Mouse (Mus musculus) limb, embryonic 11.5 days (tissue): ENCODE measurements around the gene Nufip1. TPM values are rescaled to one million over a fixed set of nuclear protein-coding genes. Genes with fewer than 3 reads are reported as not detected.

Experiments used
- ATAC-seq: fragments of 200-750 bp; cut with Nextera tagmentation; 2 replicates; pipeline ENCODE4 v1.8.0; 2017; ENCODE audit warnings: low read depth; ENCODE audit not compliant: insufficient number of reproducible peaks, low FRiP score, low TSS enrichment
- DNase-seq: peaks from one replicate; pipeline ENCODE4 v3.0.0-alpha.2; 2015; ENCODE audit warnings: low spot score
- H3K27ac ChIP-seq: fragments of 300-500 bp; sonication (generic); replicated peaks from 2 replicates; pipeline ENCODE4 v1.5.1; 2014; ENCODE audit warnings: low read depth, mild to moderate bottlenecking, low read length
- H3K27me3 ChIP-seq: fragments of 300-500 bp; sonication (generic); 2 replicates; pipeline ENCODE4 v1.6.1; 2014; ENCODE audit warnings: mild to moderate bottlenecking, low read length, mixed read lengths; ENCODE audit not compliant: control insufficient read depth, insufficient read depth
- H3K36me3 ChIP-seq: fragments of 300-500 bp; sonication (generic); 2 replicates; pipeline ENCODE4 v1.6.1; 2014; ENCODE audit warnings: mild to moderate bottlenecking, low read length, moderate library complexity, mixed read lengths; ENCODE audit not compliant: control insufficient read depth, insufficient read depth
- H3K4me1 ChIP-seq: fragments of 300-500 bp; sonication (generic); 2 replicates; pipeline ENCODE4 v1.6.1; 2014; ENCODE audit warnings: low read length, mixed read lengths; ENCODE audit not compliant: control insufficient read depth, insufficient read depth
- H3K4me2 ChIP-seq: fragments of 300-500 bp; sonication (generic); 2 replicates; pipeline ENCODE4 v1.6.1; 2014; ENCODE audit warnings: low read depth, mild to moderate bottlenecking, moderate library complexity; ENCODE audit not compliant: severe bottlenecking
- H3K4me3 ChIP-seq: fragments of 300-500 bp; sonication (generic); 2 replicates; pipeline ENCODE4 v1.5.1; 2014; ENCODE audit warnings: low read depth, low read length
- H3K9ac ChIP-seq: fragments of 300-500 bp; sonication (generic); 2 replicates; pipeline ENCODE4 v1.6.1; 2014; ENCODE audit warnings: mild to moderate bottlenecking, low read length
- H3K9me3 ChIP-seq: fragments of 300-500 bp; sonication (generic); 2 replicates; pipeline ENCODE4 v1.6.1; 2016; ENCODE audit warnings: low read length; ENCODE audit not compliant: control insufficient read depth
- WGBS: fragments of 180-500 bp; shearing (Covaris S2); extraction: QIAGEN DNeasy Blood & Tissue Kit; methylation state at CpG from one replicate; pipeline ENCODE4 v1.1.7; 2014; 5-methylcytosine and 5-hydroxymethylcytosine counted together
- polyA plus RNA-seq: library from polyadenylated mRNA; unstranded; fragments of >200 nt; fragmentation: Nextera tagmentation; extraction: Ambion mirVana; gene quantifications from 2 replicates; pipeline ENCODE4 v1.2.1, GENCODE M21; 2014

Gene Nufip1
- polyA plus RNA-seq, 1 experiment from 2014 or later = 20.1 TPM

GRCm38 (mm10) chr14:76077088-76077491 lies 33.6 kb upstream of the Nufip1 start:
- Histone ChIP-seq H3K9ac (no peak overlapping the region), H3K4me1 (no peaks in the 10 kb centered on the region), H3K27me3 (no peaks in the 10 kb centered on the region), H3K36me3 (no peaks in the 10 kb centered on the region), H3K4me2 (no peak overlapping the region), H3K27ac (no peak overlapping the region), H3K4me3 (no peak overlapping the region), H3K9me3 (no peaks in the 10 kb centered on the region)
- WGBS = 52% methylated on average over 9 of the region's 9 CpGs
- peak; percentile 47; the same call in 1 of the 2 replicates for ATAC-seq
- DNase-seq = peak; percentile 73

- WGBS = 62% methylated on average over 11 of the region's 11 CpGs
- H3K9me3 ChIP-seq = no peaks in the 10 kb centered on the region
- no peak overlapping the region for H3K4me3 ChIP-seq
- ATAC-seq (no peak), DNase-seq (peak; percentile 35)
- H3K36me3 ChIP-seq = no peaks in the 10 kb centered on the region
- H3K27me3 ChIP-seq = no peaks in the 10 kb centered on the region
- H3K4me2 ChIP-seq = no peak overlapping the region
- no peak overlapping the region for H3K9ac ChIP-seq
- no peaks in the 10 kb centered on the region for H3K4me1 ChIP-seq
- H3K27ac ChIP-seq = no peak overlapping the region
Measured at GRCm38 (mm10) chr14:76081451-76081850, 29.2 kb upstream of the Nufip1 start.

- no peak for ATAC-seq
- H3K4me1 ChIP-seq = no peaks in the 10 kb centered on the region
- no peak for DNase-seq
- H3K9ac ChIP-seq = no peak overlapping the region
- H3K4me2 ChIP-seq = no peak overlapping the region
- H3K27me3 ChIP-seq = no peaks in the 10 kb centered on the region
- H3K27ac ChIP-seq = no peak overlapping the region
- H3K36me3 ChIP-seq = no peaks in the 10 kb centered on the region
- H3K9me3 ChIP-seq = no peaks in the 10 kb centered on the region
- H3K4me3 ChIP-seq = no peak overlapping the region
- WGBS = 87% methylated on average over 13 of the region's 13 CpGs
Measured at GRCm38 (mm10) chr14:76082086-76082636, 28.5 kb upstream of the Nufip1 start.

DNA sequence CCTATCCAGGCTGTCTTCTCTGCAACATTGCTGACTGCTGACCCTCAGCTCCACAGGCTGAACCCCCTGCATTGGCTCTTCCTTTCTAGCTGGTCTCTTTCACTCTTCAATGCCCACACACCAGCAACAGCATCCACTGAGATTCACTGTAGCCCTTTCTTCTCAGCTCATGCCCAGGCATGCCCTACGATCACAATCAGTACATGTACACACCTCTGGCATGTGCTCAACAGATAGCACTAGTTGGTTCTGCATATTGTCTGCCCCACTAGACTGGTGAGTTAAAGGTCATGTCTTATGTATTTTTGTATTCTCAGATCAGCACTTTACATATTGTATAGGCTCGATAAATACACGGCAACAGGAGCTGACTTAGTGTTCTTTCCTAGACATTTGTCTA lies 26.5 kb upstream of the Nufip1 start:
- H3K27ac ChIP-seq = no peak overlapping the region
- no peaks in the 10 kb centered on the region for H3K27me3 ChIP-seq
- ATAC-seq = no peak
- H3K4me2 ChIP-seq = no peak overlapping the region
- H3K9me3 ChIP-seq = no peaks in the 10 kb centered on the region
- no peak for DNase-seq
- H3K4me1 ChIP-seq = no peaks in the 10 kb centered on the region
- no peak overlapping the region for H3K4me3 ChIP-seq
- H3K9ac ChIP-seq = no peak overlapping the region
- 86% methylated on average over 3 of the region's 3 CpGs for whole genome bisulfite sequencing
- no peaks in the 10 kb centered on the region for H3K36me3 ChIP-seq

GRCm38 (mm10) chr14:76097244-76097643 lies 13.4 kb upstream of the Nufip1 start:
- no peak for DNase-seq
- Histone ChIP-seq H3K27me3 (no peaks in the 10 kb centered on the region), H3K9me3 (no peaks in the 10 kb centered on the region), H3K36me3 (no peaks in the 10 kb centered on the region), H3K4me3 (no peak overlapping the region), H3K4me1 (no peaks in the 10 kb centered on the region), H3K9ac (no peak overlapping the region), H3K4me2 (no peak overlapping the region), H3K27ac (no peak overlapping the region)
- ATAC-seq = no peak
- 94% methylated on average over 7 of the region's 7 CpGs for WGBS

DNA sequence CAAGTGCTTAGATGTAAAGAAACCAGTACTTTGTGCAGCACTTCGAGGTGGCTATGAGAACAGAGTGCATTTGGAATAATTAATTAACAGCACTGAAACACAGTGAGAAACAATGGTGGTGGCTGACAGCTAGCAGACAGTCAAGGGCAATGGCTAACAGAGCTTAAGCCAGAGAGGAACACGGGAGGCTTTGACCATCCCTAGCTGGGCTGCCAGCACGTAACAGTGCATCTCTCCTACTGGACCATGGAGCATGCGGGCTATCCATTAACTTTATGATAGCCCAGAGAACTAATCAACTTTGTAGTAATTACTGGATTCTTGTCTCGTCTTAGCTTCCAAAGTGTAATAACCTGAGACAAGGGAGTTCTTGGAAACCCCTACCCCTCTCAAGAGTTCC lies 12.9 kb upstream of the Nufip1 start:
- H3K27ac ChIP-seq = no peak overlapping the region
- no peak overlapping the region for H3K4me2 ChIP-seq
- no peak for DNase-seq
- WGBS = 93% methylated on average over 5 of the region's 5 CpGs
- no peak overlapping the region for H3K9ac ChIP-seq
- no peaks in the 10 kb centered on the region for H3K4me1 ChIP-seq
- no peaks in the 10 kb centered on the region for H3K9me3 ChIP-seq
- no peak for ATAC-seq
- no peaks in the 10 kb centered on the region for H3K36me3 ChIP-seq
- H3K27me3 ChIP-seq = no peaks in the 10 kb centered on the region
- no peak overlapping the region for H3K4me3 ChIP-seq

DNA sequence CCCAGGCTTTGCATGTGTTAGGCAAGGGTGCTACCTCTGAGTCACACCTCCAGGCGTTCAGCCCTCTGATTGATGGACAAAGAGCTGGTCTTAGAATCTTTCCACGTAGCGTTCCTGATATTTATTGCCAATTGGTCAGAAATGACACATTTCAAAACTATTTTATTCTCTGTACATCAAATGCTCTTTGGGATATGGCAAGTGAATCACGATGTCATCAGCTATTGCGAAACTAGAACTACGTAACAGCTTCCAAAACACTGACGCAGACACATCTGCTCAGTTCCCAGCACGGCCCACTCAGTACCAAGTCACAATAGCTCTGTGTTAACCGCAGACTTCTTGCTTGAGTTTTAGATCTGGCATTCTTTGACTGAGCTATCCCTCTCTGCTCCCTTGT lies 11.1 kb upstream of the Nufip1 start:
- Histone ChIP-seq H3K27me3 (no peaks in the 10 kb centered on the region), H3K9me3 (no peaks in the 10 kb centered on the region), H3K27ac (no peak overlapping the region), H3K4me2 (no peak overlapping the region), H3K4me1 (no peaks in the 10 kb centered on the region), H3K36me3 (no peaks in the 10 kb centered on the region), H3K9ac (no peak overlapping the region), H3K4me3 (no peak overlapping the region)
- WGBS = 95% methylated on average over 9 of the region's 9 CpGs
- ATAC-seq = no peak
- no peak for DNase-seq

- H3K4me2 ChIP-seq = no peak overlapping the region
- no peak overlapping the region for H3K4me3 ChIP-seq
- ATAC-seq = no peak
- peaks cover 3% of the 10 kb centered on the region; the same call in 1 of the 2 replicates for H3K4me1 ChIP-seq
- no peaks in the 10 kb centered on the region for H3K27me3 ChIP-seq
- H3K27ac ChIP-seq = no peak overlapping the region
- H3K9me3 ChIP-seq = no peaks in the 10 kb centered on the region
- DNase-seq = no peak
- no peak overlapping the region for H3K9ac ChIP-seq
- H3K36me3 ChIP-seq = peaks cover 14% of the 10 kb centered on the region
- WGBS = 92% methylated on average over 5 of the region's 5 CpGs
Measured at GRCm38 (mm10) chr14:76115744-76116143, 5.1 kb downstream of the Nufip1 start.

- Histone ChIP-seq H3K4me2 (no peak overlapping the region), H3K27me3 (no peaks in the 10 kb centered on the region), H3K9me3 (no peaks in the 10 kb centered on the region), H3K27ac (no peak overlapping the region), H3K9ac (no peak overlapping the region), H3K4me1 (no peaks in the 10 kb centered on the region), H3K4me3 (no peak overlapping the region), H3K36me3 (peaks cover 21% of the 10 kb centered on the region)
- 77% methylated on average over 4 of the region's 4 CpGs for WGBS
- no peak for ATAC-seq
- no peak for DNase-seq
Measured at GRCm38 (mm10) chr14:76118963-76119362, 8.3 kb downstream of the Nufip1 start.
